Mouse (Mus musculus) stomach, postnatal 0 days (tissue): ENCODE results near the gene 4933424G06Rik. TPM values are rescaled to one million over a fixed set of nuclear protein-coding genes. Genes with fewer than 3 reads are reported as not detected.
A peak's percentile ranks its signal among the peaks of the same experiment; 100 is the strongest.
"Not testable (repeated sequence)": the region's sequence is repeated elsewhere in the genome, so short reads cannot be mapped to it uniquely, and the experiment has no call there.

Source experiments
- ATAC-seq: fragments of 200-750 bp; cut with Nextera tagmentation; 2 replicates; pipeline ENCODE4 v1.8.0; 2017; ENCODE audit not compliant: low FRiP score, low TSS enrichment
- DNase-seq: peaks from one replicate; pipeline ENCODE4 v3.0.0-alpha.2; 2016; ENCODE audit warnings: low spot score
- H3K27ac ChIP-seq: fragments of 300-500 bp; sonication (generic); replicated peaks from 2 replicates; pipeline ENCODE4 v1.5.1; 2014; ENCODE audit warnings: mild to moderate bottlenecking, control low read depth
- H3K27me3 ChIP-seq: fragments of 300-500 bp; sonication (generic); 2 replicates; pipeline ENCODE4 v1.6.1; 2014; ENCODE audit warnings: low read length; ENCODE audit not compliant: control insufficient read depth, insufficient read depth
- H3K36me3 ChIP-seq: fragments of 300-500 bp; sonication (generic); 2 replicates; pipeline ENCODE4 v1.6.1; 2014; ENCODE audit warnings: low read length, mixed read lengths; ENCODE audit not compliant: control insufficient read depth, insufficient read depth
- H3K4me1 ChIP-seq: fragments of 300-500 bp; sonication (generic); replicated peaks from 2 replicates; pipeline ENCODE4 v1.6.1; 2014; ENCODE audit warnings: antibody characterized with exemption; ENCODE audit not compliant: control insufficient read depth, insufficient read depth
- H3K4me2 ChIP-seq: fragments of 300-500 bp; sonication (generic); replicated peaks from 2 replicates; pipeline ENCODE4 v1.6.1; 2014; ENCODE audit warnings: low read depth, mild to moderate bottlenecking, control low read depth, moderate library complexity
- H3K4me3 ChIP-seq: fragments of 300-500 bp; sonication (generic); 2 replicates; pipeline ENCODE4 v1.5.1; 2014; ENCODE audit warnings: low read depth, low read length, control low read depth
- H3K9ac ChIP-seq: fragments of 300-500 bp; sonication (generic); 2 replicates; pipeline ENCODE4 v1.6.1; 2014; ENCODE audit warnings: mild to moderate bottlenecking, low read length, control low read depth, mixed read lengths
- H3K9me3 ChIP-seq: fragments of 300-500 bp; sonication (generic); 2 replicates; pipeline ENCODE4 v1.6.1; 2016; ENCODE audit warnings: low read length; ENCODE audit not compliant: control insufficient read depth
- CTCF ChIP-seq: IDR thresholded peaks from 2 replicates; pipeline ENCODE4 v1.5.1; 2016; ENCODE audit warnings: antibody characterized with exemption, low read depth, mild to moderate bottlenecking, moderate library complexity
- EP300 ChIP-seq: optimal IDR thresholded peaks from 2 replicates; pipeline ENCODE3; 2016; ENCODE audit warnings: antibody characterized with exemption
- WGBS: fragments of 180-500 bp; shearing (Covaris S2); extraction: QIAGEN DNeasy Blood & Tissue Kit; methylation state at CpG from one replicate; pipeline ENCODE4 v1.1.7; 2014; 5-methylcytosine and 5-hydroxymethylcytosine counted together
- polyA plus RNA-seq: library from polyadenylated mRNA; unstranded; fragments of >200 nt; fragmentation: Nextera tagmentation; extraction: Ambion mirVana; gene quantifications from 2 replicates; pipeline ENCODE4 v1.2.1, GENCODE M21; 2015

4933424G06Rik gene
- 0.16 TPM in 1 of 2 replicates, not detected in the other for polyA plus RNA-seq

GRCm38 (mm10) chr1:36709854-36710280 is at the start of gene 4933424G06Rik:
4933424G06Rik (plus strand) TSS chr1:36710149.
- Histone ChIP-seq H3K4me1 (0 out of 2 replicates have a peak, but pooled peaks cover 7% of the 10 kb centered on the region), H3K9me3 (no peaks in the 10 kb centered on the region), H3K9ac (peak within 1 kb of the TSS; percentile 94), H3K27ac (peak within 1 kb of the TSS; percentile 91), H3K36me3 (peaks cover 8% of the 10 kb centered on the region; the same call in 1 of the 2 replicates), H3K27me3 (no peaks in the 10 kb centered on the region), H3K4me3 (peak within 1 kb of the TSS; percentile 99), H3K4me2 (peak within 1 kb of the TSS; percentile 81)
- peak; percentile 99 for DNase-seq
- ATAC-seq = peak; percentile 95
- TF ChIP-seq CTCF (no peak), EP300 (no peak)
- under 1% methylated on average over 29 of the region's 29 CpGs for WGBS

- no peak overlapping the region for H3K4me3 ChIP-seq
- ATAC-seq (peak; percentile 47; the same call in 1 of the 2 replicates), DNase-seq (no peak)
- H3K36me3 ChIP-seq = no peaks in the 10 kb centered on the region
- no peaks in the 10 kb centered on the region for H3K27me3 ChIP-seq
- peak; percentile 71 for TF ChIP-seq CTCF
- no peak for TF ChIP-seq EP300
- H3K9ac ChIP-seq = no peak overlapping the region
- no peak overlapping the region for H3K27ac ChIP-seq
- WGBS = 51% methylated on average over 4 of the region's 4 CpGs
- no peaks in the 10 kb centered on the region for H3K9me3 ChIP-seq
- no peak overlapping the region for H3K4me2 ChIP-seq
- no peaks in the 10 kb centered on the region for H3K4me1 ChIP-seq
These were observed 45.5 kb upstream of the 4933424G06Rik start for GRCm38 (mm10) chr1:36664457-36664856.

- Histone ChIP-seq H3K4me3 (no peak overlapping the region), H3K36me3 (no peaks in the 10 kb centered on the region), H3K27ac (0 out of 2 replicates have a peak overlapping the region, but pooled peaks have one; percentile 58), H3K9me3 (no peaks in the 10 kb centered on the region), H3K4me1 (no peaks in the 10 kb centered on the region), H3K9ac (no peak overlapping the region), H3K27me3 (no peaks in the 10 kb centered on the region), H3K4me2 (no peak overlapping the region)
- DNase-seq (peak; percentile 29), ATAC-seq (peak; percentile 56; the same call in 1 of the 2 replicates)
- TF ChIP-seq EP300 (no peak), CTCF (no peak)
- 52% methylated on average over 11 of the region's 11 CpGs for WGBS
These were observed 44.7 kb upstream of the 4933424G06Rik start for GRCm38 (mm10) chr1:36665165-36665723.

- TF ChIP-seq CTCF = no peak
- no peaks in the 10 kb centered on the region for H3K27me3 ChIP-seq
- H3K4me2 ChIP-seq = no peak overlapping the region
- ATAC-seq (no peak), DNase-seq (no peak)
- H3K36me3 ChIP-seq = no peaks in the 10 kb centered on the region
- no peak overlapping the region for H3K9ac ChIP-seq
- WGBS = 58% methylated on average over 4 of the region's 4 CpGs
- no peak overlapping the region for H3K4me3 ChIP-seq
- H3K27ac ChIP-seq = peak overlapping the region; percentile 58; the same call in 1 of the 2 replicates
- H3K4me1 ChIP-seq = no peaks in the 10 kb centered on the region
- no peaks in the 10 kb centered on the region for H3K9me3 ChIP-seq
These were observed 44.0 kb upstream of the 4933424G06Rik start for GRCm38 (mm10) chr1:36665934-36666333.

- 80% methylated on average over 4 of the region's 4 CpGs for WGBS
- not testable (repeated sequence) for ATAC-seq, H3K4me1 ChIP-seq, H3K4me3 ChIP-seq, H3K9ac ChIP-seq, DNase-seq, H3K27me3 ChIP-seq, H3K36me3 ChIP-seq, H3K9me3 ChIP-seq, H3K27ac ChIP-seq, H3K4me2 ChIP-seq
These were observed 41.9 kb upstream of the 4933424G06Rik start for GRCm38 (mm10) chr1:36668007-36668406.

- Histone ChIP-seq H3K27ac (no peak overlapping the region), H3K27me3 (no peaks in the 10 kb centered on the region), H3K4me1 (no peaks in the 10 kb centered on the region), H3K9ac (no peak overlapping the region), H3K36me3 (no peaks in the 10 kb centered on the region), H3K4me3 (no peak overlapping the region), H3K4me2 (no peak overlapping the region), H3K9me3 (no peaks in the 10 kb centered on the region)
- no peak for ATAC-seq
- TF ChIP-seq CTCF (no peak), EP300 (no peak)
- no peak for DNase-seq
- WGBS = 74% methylated on average over 4 of the region's 4 CpGs
These were observed 39.7 kb upstream of the 4933424G06Rik start for GRCm38 (mm10) chr1:36670256-36670655.
